Mouse (Mus musculus): Measurements from ENCODE around the gene Aatk. TPM values are rescaled to one million over a fixed set of nuclear protein-coding genes. Genes with fewer than 3 reads are reported as not detected.

Aatk gene
- polyA plus RNA-seq, 1 experiment from 2014 or later: 1.4 TPM

- no peak for DNase-seq (ENCODE audit: low spot score)
- Histone ChIP-seq H3K4me1 (ENCODE audit: insufficient read depth, low read depth, low read length) (no peaks in the 10 kb centered on the region), H3K9ac (replicated peaks; ENCODE audit: low read depth) (no peak overlapping the region), H3K4me2 (replicated peaks; ENCODE audit: low read depth, low read length) (no peak overlapping the region), H3K27me3 (replicated peaks; ENCODE audit: insufficient read depth, low read length) (no peaks in the 10 kb centered on the region), H3K9me3 (ENCODE audit: low read length) (no peaks in the 10 kb centered on the region), H3K27ac (ENCODE audit: low read length) (no peak overlapping the region), H3K4me3 (ENCODE audit: low read depth, low read length) (no peak overlapping the region), H3K36me3 (ENCODE audit: insufficient read depth, low read length) (peaks cover 7% of the 10 kb centered on the region; the same call in 1 of the 2 replicates)
- ATAC-seq: no peak
- WGBS: 40% methylated on average over 11 of the region's 11 CpGs
- TF ChIP-seq CTCF (IDR thresholded peaks at IDR 0.05) (no peak), EP300 (IDR thresholded peaks at IDR 0.05) (no peak)
Measured at GRCm38 (mm10) chr11:120069261-120069660, 22.3 kb upstream of the Aatk start.

- 64% methylated on average over 17 of the region's 17 CpGs for WGBS
- ATAC-seq (peak; percentile 35; the same call in 1 of the 2 replicates), DNase-seq (ENCODE audit: low spot score) (peak; percentile 21)
- no peak overlapping the region for H3K9ac ChIP-seq (replicated peaks; ENCODE audit: low read depth)
- no peaks in the 10 kb centered on the region for H3K9me3 ChIP-seq (ENCODE audit: low read length)
- H3K4me1 ChIP-seq (ENCODE audit: insufficient read depth, low read depth, low read length): no peaks in the 10 kb centered on the region
- TF ChIP-seq EP300 (IDR thresholded peaks at IDR 0.05): no peak
- TF ChIP-seq CTCF (IDR thresholded peaks at IDR 0.05): peak; percentile 63
- no peak overlapping the region for H3K27ac ChIP-seq (ENCODE audit: low read length)
- H3K36me3 ChIP-seq (ENCODE audit: insufficient read depth, low read length): peaks cover 7% of the 10 kb centered on the region; the same call in 1 of the 2 replicates
- H3K4me2 ChIP-seq (replicated peaks; ENCODE audit: low read depth, low read length): no peak overlapping the region
- no peaks in the 10 kb centered on the region for H3K27me3 ChIP-seq (replicated peaks; ENCODE audit: insufficient read depth, low read length)
- no peak overlapping the region for H3K4me3 ChIP-seq (ENCODE audit: low read depth, low read length)
Measured at GRCm38 (mm10) chr11:120067834-120068233, 20.9 kb upstream of the Aatk start.

GRCm38 (mm10) chr11:120065291-120065690 lies 18.3 kb upstream of the Aatk start:
- H3K4me2 ChIP-seq (replicated peaks; ENCODE audit: low read depth, low read length): no peak overlapping the region
- peak; percentile 73 for ATAC-seq
- H3K9me3 ChIP-seq (ENCODE audit: low read length): no peaks in the 10 kb centered on the region
- H3K27ac ChIP-seq (ENCODE audit: low read length): no peak overlapping the region
- peaks cover 3% of the 10 kb centered on the region; the same call in 1 of the 2 replicates for H3K36me3 ChIP-seq (ENCODE audit: insufficient read depth, low read length)
- 33% methylated on average over 10 of the region's 10 CpGs for WGBS
- H3K4me3 ChIP-seq (ENCODE audit: low read depth, low read length): no peak overlapping the region
- no peaks in the 10 kb centered on the region for H3K4me1 ChIP-seq (ENCODE audit: insufficient read depth, low read depth, low read length)
- TF ChIP-seq CTCF (IDR thresholded peaks at IDR 0.05) (peak; percentile 90), EP300 (IDR thresholded peaks at IDR 0.05) (no peak)
- no peak overlapping the region for H3K9ac ChIP-seq (replicated peaks; ENCODE audit: low read depth)
- DNase-seq (ENCODE audit: low spot score): peak; percentile 81
- no peaks in the 10 kb centered on the region for H3K27me3 ChIP-seq (replicated peaks; ENCODE audit: insufficient read depth, low read length)

GRCm38 (mm10) chr11:120064668-120065040 lies 17.7 kb upstream of the Aatk start:
- H3K36me3 ChIP-seq (ENCODE audit: insufficient read depth, low read length): no peaks in the 10 kb centered on the region
- no peak overlapping the region for H3K4me3 ChIP-seq (ENCODE audit: low read depth, low read length)
- no peaks in the 10 kb centered on the region for H3K4me1 ChIP-seq (ENCODE audit: insufficient read depth, low read depth, low read length)
- 92% methylated on average over 11 of the region's 11 CpGs for WGBS
- no peaks in the 10 kb centered on the region for H3K27me3 ChIP-seq (replicated peaks; ENCODE audit: insufficient read depth, low read length)
- no peak for TF ChIP-seq CTCF (IDR thresholded peaks at IDR 0.05)
- no peak for TF ChIP-seq EP300 (IDR thresholded peaks at IDR 0.05)
- H3K9me3 ChIP-seq (ENCODE audit: low read length): no peaks in the 10 kb centered on the region
- no peak overlapping the region for H3K27ac ChIP-seq (ENCODE audit: low read length)
- DNase-seq (ENCODE audit: low spot score) (no peak), ATAC-seq (no peak)
- no peak overlapping the region for H3K4me2 ChIP-seq (replicated peaks; ENCODE audit: low read depth, low read length)
- H3K9ac ChIP-seq (replicated peaks; ENCODE audit: low read depth): no peak overlapping the region

DNA sequence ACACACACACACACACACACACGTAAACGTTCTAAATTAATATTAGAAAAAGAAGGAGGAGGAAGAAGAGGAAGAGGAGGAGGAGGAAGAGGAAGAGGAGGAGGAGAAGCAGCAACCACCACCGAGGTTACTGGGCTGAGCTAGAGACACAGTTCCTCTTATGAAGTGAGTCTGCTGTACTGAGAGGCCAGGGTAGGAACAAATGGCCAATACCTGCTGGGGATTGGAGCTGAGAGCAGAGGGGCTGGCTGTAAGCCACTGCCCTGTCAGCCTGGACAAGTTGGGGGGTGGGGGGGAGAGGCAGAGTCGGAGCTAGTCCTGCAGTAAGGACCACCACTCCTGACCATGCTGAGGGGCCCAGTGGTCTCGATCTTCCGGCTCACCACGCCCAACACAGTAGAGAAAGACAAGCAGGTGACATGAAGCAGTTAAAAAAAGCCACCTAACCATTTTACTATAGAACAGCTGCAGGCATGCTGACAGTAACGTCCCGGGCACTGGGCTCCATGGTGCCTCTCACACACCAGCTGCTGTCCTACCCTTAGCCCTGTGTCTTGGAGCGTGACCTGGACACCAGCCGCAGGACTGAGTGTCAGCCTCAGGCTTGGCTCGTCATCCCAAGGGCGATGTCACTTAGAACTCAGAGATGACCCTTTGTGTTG lies 17.2 kb upstream of the Aatk start:
- Histone ChIP-seq H3K36me3 (ENCODE audit: insufficient read depth, low read length) (no peaks in the 10 kb centered on the region), H3K4me2 (replicated peaks; ENCODE audit: low read depth, low read length) (no peak overlapping the region), H3K27me3 (replicated peaks; ENCODE audit: insufficient read depth, low read length) (no peaks in the 10 kb centered on the region), H3K4me3 (ENCODE audit: low read depth, low read length) (no peak overlapping the region), H3K4me1 (ENCODE audit: insufficient read depth, low read depth, low read length) (no peaks in the 10 kb centered on the region), H3K9me3 (ENCODE audit: low read length) (no peaks in the 10 kb centered on the region), H3K27ac (ENCODE audit: low read length) (no peak overlapping the region), H3K9ac (replicated peaks; ENCODE audit: low read depth) (no peak overlapping the region)
- TF ChIP-seq CTCF (IDR thresholded peaks at IDR 0.05) (no peak), EP300 (IDR thresholded peaks at IDR 0.05) (no peak)
- WGBS: 78% methylated on average over 13 of the region's 13 CpGs
- ATAC-seq: no peak
- DNase-seq (ENCODE audit: low spot score): no peak

DNA sequence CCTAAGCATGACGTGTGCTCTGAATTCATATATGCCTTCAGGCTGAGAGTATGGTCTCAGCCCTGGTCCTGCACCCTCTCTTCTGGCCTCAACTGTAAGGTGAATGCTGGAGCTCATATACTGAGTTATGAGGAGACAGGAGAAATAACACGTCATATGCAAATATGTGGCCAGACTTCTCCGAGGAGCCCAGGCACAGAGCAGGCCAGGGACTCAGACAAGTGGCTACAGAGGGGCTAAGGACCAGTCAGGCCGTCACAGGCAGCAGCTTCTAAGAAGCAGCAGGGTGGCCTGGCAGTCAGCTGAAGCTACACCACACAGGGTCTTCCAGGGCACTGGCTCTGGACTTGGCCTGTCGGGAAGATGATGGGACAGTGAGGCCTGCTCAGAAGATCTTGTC lies 16.4 kb upstream of the Aatk start:
- H3K4me2 ChIP-seq (replicated peaks; ENCODE audit: low read depth, low read length): no peak overlapping the region

More for the DNA sequence above, 16.4 kb upstream of the Aatk start:
- no peak for TF ChIP-seq CTCF (IDR thresholded peaks at IDR 0.05)
- TF ChIP-seq EP300 (IDR thresholded peaks at IDR 0.05): no peak
- DNase-seq (ENCODE audit: low spot score) (no peak), ATAC-seq (no peak)
- no peaks in the 10 kb centered on the region for H3K27me3 ChIP-seq (replicated peaks; ENCODE audit: insufficient read depth, low read length)
- H3K4me1 ChIP-seq (ENCODE audit: insufficient read depth, low read depth, low read length): no peaks in the 10 kb centered on the region
- no peak overlapping the region for H3K27ac ChIP-seq (ENCODE audit: low read length)
- WGBS: 65% methylated on average over 5 of the region's 5 CpGs
- H3K4me3 ChIP-seq (ENCODE audit: low read depth, low read length): no peak overlapping the region
- H3K9ac ChIP-seq (replicated peaks; ENCODE audit: low read depth): no peak overlapping the region
- H3K36me3 ChIP-seq (ENCODE audit: insufficient read depth, low read length): no peaks in the 10 kb centered on the region
- H3K9me3 ChIP-seq (ENCODE audit: low read length): no peaks in the 10 kb centered on the region
